Mouse (Mus musculus): ENCODE measurements at regions not wholly inside any gene's neighbourhood (a gene's known extent, or its start where the extent isn't known, plus 50 kb on each side); places are given as distances from the start of the nearest gene placed in this dataset.

GRCm38 (mm10) chr12:112369581-112370371, 119.5 kb upstream of the A530016L24Rik start:
- Histone ChIP-seq H3K4me1 (ENCODE audit: control insufficient read depth, insufficient read depth, low read length) (no peaks in the 10 kb centered on the region), H3K27ac (ENCODE audit: low read depth, low read length) (no peak overlapping the region), H3K9me3 (ENCODE audit: control insufficient read depth, low read length) (no peaks in the 10 kb centered on the region), H3K36me3 (ENCODE audit: control insufficient read depth, insufficient read depth, low read length) (no peaks in the 10 kb centered on the region), H3K4me2 (ENCODE audit: low read depth, low read length) (no peak overlapping the region), H3K9ac (replicated peaks; ENCODE audit: low read depth, low read length) (no peak overlapping the region), H3K4me3 (ENCODE audit: low read depth, low read length) (no peak overlapping the region), H3K27me3 (ENCODE audit: control insufficient read depth, insufficient read depth, low read length) (no peaks in the 10 kb centered on the region)
- WGBS: 39% methylated on average over 15 of the region's 15 CpGs
- no peak for ATAC-seq (ENCODE audit: low read depth)

GRCm38 (mm10) chr12:112372234-112373050, 116.8 kb upstream of the A530016L24Rik start:
- H3K4me1 ChIP-seq (ENCODE audit: control insufficient read depth, insufficient read depth, low read length): no peaks in the 10 kb centered on the region
- no peaks in the 10 kb centered on the region for H3K27me3 ChIP-seq (ENCODE audit: control insufficient read depth, insufficient read depth, low read length)
- H3K27ac ChIP-seq (ENCODE audit: low read depth, low read length): no peak overlapping the region
- no peak overlapping the region for H3K9ac ChIP-seq (replicated peaks; ENCODE audit: low read depth, low read length)
- 81% methylated on average over 14 of the region's 14 CpGs for WGBS
- H3K4me3 ChIP-seq (ENCODE audit: low read depth, low read length): no peak overlapping the region
- H3K4me2 ChIP-seq (ENCODE audit: low read depth, low read length): no peak overlapping the region
- no peaks in the 10 kb centered on the region for H3K36me3 ChIP-seq (ENCODE audit: control insufficient read depth, insufficient read depth, low read length)
- no peak for ATAC-seq (ENCODE audit: low read depth)
- H3K9me3 ChIP-seq (ENCODE audit: control insufficient read depth, low read length): no peaks in the 10 kb centered on the region

- H3K27me3 ChIP-seq (ENCODE audit: control insufficient read depth, insufficient read depth, low read length): no peaks in the 10 kb centered on the region
- no peaks in the 10 kb centered on the region for H3K4me1 ChIP-seq (ENCODE audit: control insufficient read depth, insufficient read depth, low read length)
- no peak overlapping the region for H3K27ac ChIP-seq (ENCODE audit: low read depth, low read length)
- no peak overlapping the region for H3K4me3 ChIP-seq (ENCODE audit: low read depth, low read length)
- no peak overlapping the region for H3K9ac ChIP-seq (replicated peaks; ENCODE audit: low read depth, low read length)
- no peaks in the 10 kb centered on the region for H3K9me3 ChIP-seq (ENCODE audit: control insufficient read depth, low read length)
- H3K4me2 ChIP-seq (ENCODE audit: low read depth, low read length): no peak overlapping the region
- 91% methylated on average over 7 of the region's 7 CpGs for WGBS
- no peak for ATAC-seq (ENCODE audit: low read depth)
- no peaks in the 10 kb centered on the region for H3K36me3 ChIP-seq (ENCODE audit: control insufficient read depth, insufficient read depth, low read length)
These were observed 115.3 kb upstream of the A530016L24Rik start for GRCm38 (mm10) chr12:112373966-112374365.

- Histone ChIP-seq H3K27ac (ENCODE audit: low read depth, low read length) (no peak overlapping the region), H3K4me2 (ENCODE audit: low read depth, low read length) (no peak overlapping the region), H3K36me3 (ENCODE audit: control insufficient read depth, insufficient read depth, low read length) (no peaks in the 10 kb centered on the region), H3K4me1 (ENCODE audit: control insufficient read depth, insufficient read depth, low read length) (no peaks in the 10 kb centered on the region), H3K9me3 (ENCODE audit: control insufficient read depth, low read length) (no peaks in the 10 kb centered on the region), H3K9ac (replicated peaks; ENCODE audit: low read depth, low read length) (no peak overlapping the region), H3K27me3 (ENCODE audit: control insufficient read depth, insufficient read depth, low read length) (no peaks in the 10 kb centered on the region), H3K4me3 (ENCODE audit: low read depth, low read length) (no peak overlapping the region)
- WGBS: 68% methylated on average over 5 of the region's 5 CpGs
- ATAC-seq (ENCODE audit: low read depth): no peak
These were observed 113.0 kb upstream of the A530016L24Rik start for GRCm38 (mm10) chr12:112376236-112376635.

GRCm38 (mm10) chr12:112376701-112377100, 112.5 kb upstream of the A530016L24Rik start:
- no peak overlapping the region for H3K4me3 ChIP-seq (ENCODE audit: low read depth, low read length)
- 85% methylated on average over 8 of the region's 8 CpGs for WGBS
- no peak overlapping the region for H3K9ac ChIP-seq (replicated peaks; ENCODE audit: low read depth, low read length)

GRCm38 (mm10) chr12:112378482-112379243, 110.6 kb upstream of the A530016L24Rik start:
- H3K4me1 ChIP-seq (ENCODE audit: control insufficient read depth, insufficient read depth, low read length): no peaks in the 10 kb centered on the region
- no peak overlapping the region for H3K9ac ChIP-seq (replicated peaks; ENCODE audit: low read depth, low read length)
- no peaks in the 10 kb centered on the region for H3K9me3 ChIP-seq (ENCODE audit: control insufficient read depth, low read length)
- H3K27me3 ChIP-seq (ENCODE audit: control insufficient read depth, insufficient read depth, low read length): no peaks in the 10 kb centered on the region
- ATAC-seq (ENCODE audit: low read depth): no peak; the same call in 1 of the 2 replicates
- no peaks in the 10 kb centered on the region for H3K36me3 ChIP-seq (ENCODE audit: control insufficient read depth, insufficient read depth, low read length)
- 42% methylated on average over 13 of the region's 13 CpGs for WGBS
- H3K4me2 ChIP-seq (ENCODE audit: low read depth, low read length): no peak overlapping the region
- H3K4me3 ChIP-seq (ENCODE audit: low read depth, low read length): no peak overlapping the region
- no peak overlapping the region for H3K27ac ChIP-seq (ENCODE audit: low read depth, low read length)

More at GRCm38 (mm10) chr12:112376701-112377100, 112.5 kb upstream of the A530016L24Rik start:
- H3K27me3 ChIP-seq (ENCODE audit: control insufficient read depth, insufficient read depth, low read length): no peaks in the 10 kb centered on the region
- H3K27ac ChIP-seq (ENCODE audit: low read depth, low read length): no peak overlapping the region
- H3K4me1 ChIP-seq (ENCODE audit: control insufficient read depth, insufficient read depth, low read length): no peaks in the 10 kb centered on the region
- no peak overlapping the region for H3K4me2 ChIP-seq (ENCODE audit: low read depth, low read length)
- H3K9me3 ChIP-seq (ENCODE audit: control insufficient read depth, low read length): no peaks in the 10 kb centered on the region
- no peaks in the 10 kb centered on the region for H3K36me3 ChIP-seq (ENCODE audit: control insufficient read depth, insufficient read depth, low read length)
- no peak for ATAC-seq (ENCODE audit: low read depth)

GRCm38 (mm10) chr12:112387836-112388235, 101.4 kb upstream of the A530016L24Rik start:
- ATAC-seq (ENCODE audit: low read depth): no peak

GRCm38 (mm10) chr12:112395909-112396308, 93.3 kb upstream of the A530016L24Rik start:
- H3K27ac ChIP-seq (ENCODE audit: low read depth, low read length): no peak overlapping the region
- H3K9me3 ChIP-seq (ENCODE audit: control insufficient read depth, low read length): no peaks in the 10 kb centered on the region
- H3K4me1 ChIP-seq (ENCODE audit: control insufficient read depth, insufficient read depth, low read length): peaks cover 9% of the 10 kb centered on the region; the same call in 1 of the 2 replicates
- no peaks in the 10 kb centered on the region for H3K27me3 ChIP-seq (ENCODE audit: control insufficient read depth, insufficient read depth, low read length)
- H3K4me3 ChIP-seq (ENCODE audit: low read depth, low read length): no peak overlapping the region
- no peaks in the 10 kb centered on the region for H3K36me3 ChIP-seq (ENCODE audit: control insufficient read depth, insufficient read depth, low read length)
- H3K4me2 ChIP-seq (ENCODE audit: low read depth, low read length): 0 out of 2 replicates have a peak overlapping the region, but pooled peaks have one; percentile 16
- no peak for ATAC-seq (ENCODE audit: low read depth)
- 34% methylated on average over 13 of the region's 13 CpGs for WGBS
- H3K9ac ChIP-seq (replicated peaks; ENCODE audit: low read depth, low read length): no peak overlapping the region

More at GRCm38 (mm10) chr12:112387836-112388235, 101.4 kb upstream of the A530016L24Rik start:
- H3K4me2 ChIP-seq (ENCODE audit: low read depth, low read length): no peak overlapping the region
- no peaks in the 10 kb centered on the region for H3K9me3 ChIP-seq (ENCODE audit: control insufficient read depth, low read length)
- no peaks in the 10 kb centered on the region for H3K27me3 ChIP-seq (ENCODE audit: control insufficient read depth, insufficient read depth, low read length)
- H3K36me3 ChIP-seq (ENCODE audit: control insufficient read depth, insufficient read depth, low read length): no peaks in the 10 kb centered on the region
- H3K4me1 ChIP-seq (ENCODE audit: control insufficient read depth, insufficient read depth, low read length): no peaks in the 10 kb centered on the region
- no peak overlapping the region for H3K9ac ChIP-seq (replicated peaks; ENCODE audit: low read depth, low read length)
- WGBS: 66% methylated on average over 9 of the region's 9 CpGs
- no peak overlapping the region for H3K27ac ChIP-seq (ENCODE audit: low read depth, low read length)
- no peak overlapping the region for H3K4me3 ChIP-seq (ENCODE audit: low read depth, low read length)

Measured in neural tube, embryonic 14.5 days (tissue).